Mouse (Mus musculus): ENCODE measurements around the gene Sinhcaf.

GRCm38 (mm10) chr6:148917672-148918071, 28.6 kb downstream of the Sinhcaf start:
- no peak for TF ChIP-seq CTCF (IDR thresholded peaks at IDR 0.05; ENCODE audit: low read depth, low read length)
- no peak for TF ChIP-seq POLR2A (IDR thresholded peaks at IDR 0.05; ENCODE audit: insufficient read depth, low read length)
- no peak for TF ChIP-seq EP300 (IDR thresholded peaks at IDR 0.05; ENCODE audit: insufficient read depth, low read depth, low read length)

All from ES-Bruce4 (cell line).